Mouse (Mus musculus) frontal cortex, adult (tissue): ENCODE results near the gene Btg3.

Source experiments
- ATAC-seq: cut with Nextera tagmentation; 2 replicates; pipeline ENCODE4 v1.9.2; 2017; ENCODE audit warnings: mild to moderate bottlenecking, moderate library complexity, mixed read lengths; ENCODE audit not compliant: low TSS enrichment

Btg3 gene

GRCm38 (mm10) chr16:78301831-78302677, 74.9 kb downstream of the Btg3 start:
- ATAC-seq, result peak; percentile 17

- ATAC-seq, result peak; percentile 91
These were observed 75.7 kb downstream of the Btg3 start, which contains the start of gene Cxadr for GRCm38 (mm10) chr16:78301183-78301830. TSS of gene Cxadr (plus strand) at chr16:78301489.

GRCm38 (mm10) chr16:78296114-78296513, 80.9 kb downstream of the Btg3 start:
- ATAC-seq, result no peak

DNA sequence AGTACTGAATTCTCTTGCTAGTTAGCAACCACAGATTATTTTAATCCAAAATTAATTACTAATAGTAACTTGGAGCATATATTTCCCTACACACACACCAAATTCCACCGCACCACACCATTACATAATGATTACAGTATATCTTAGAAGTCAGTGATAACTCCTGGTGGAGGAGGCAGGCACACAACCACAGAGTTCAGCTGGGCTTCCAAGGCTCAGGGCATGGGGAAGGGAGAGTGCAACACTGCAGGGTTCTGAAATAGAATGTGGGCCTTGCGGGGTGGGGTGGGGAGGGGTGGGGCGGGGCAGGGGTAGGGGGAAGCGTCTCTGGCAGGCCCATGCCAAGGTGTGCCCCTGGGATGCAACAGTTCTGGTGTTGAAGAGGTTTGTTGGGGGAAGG, 81.4 kb downstream of the Btg3 start:
- ATAC-seq, result no peak

GRCm38 (mm10) chr16:78294606-78295275, 82.3 kb downstream of the Btg3 start:
- ATAC-seq, result no peak

DNA sequence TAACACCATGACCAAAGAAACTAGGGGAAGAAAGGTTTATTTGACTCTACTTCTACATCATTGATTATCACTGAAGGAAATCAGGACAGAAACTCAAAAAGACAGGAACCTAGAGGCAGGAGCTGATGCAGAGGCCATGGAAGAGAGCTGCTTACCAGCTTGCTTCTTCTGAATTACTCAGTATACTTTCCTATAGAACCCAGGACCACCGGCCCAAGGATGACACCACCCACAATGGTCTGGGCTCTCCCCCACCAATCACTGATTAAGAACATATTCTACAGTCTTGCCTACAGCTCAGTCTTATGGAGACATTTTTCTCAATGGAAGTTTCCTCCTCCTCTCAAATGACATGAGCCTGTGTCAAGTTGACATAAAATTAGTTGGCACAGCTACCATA, 82.9 kb downstream of the Btg3 start:
- no peak for ATAC-seq

GRCm38 (mm10) chr16:78283231-78283630, 93.8 kb downstream of the Btg3 start:
- no peak for ATAC-seq
